Mouse (Mus musculus) kidney, adult 2 months (tissue): ENCODE measurements at regions not wholly inside any gene's neighbourhood (a gene's known extent, or its start where the extent isn't known, plus 50 kb on each side); places are given as distances from the start of the nearest gene placed in this dataset.
"Not testable (repeated sequence)": the region's sequence is repeated elsewhere in the genome, so short reads cannot be mapped to it uniquely, and the experiment has no call there.

Experiments used
- CTCF ChIP-seq: fragments of 200-500 bp; conservative IDR thresholded peaks from 2 replicates; pipeline ENCODE4 v1.5.1; 2011; ENCODE audit warnings: low read depth, mild to moderate bottlenecking, control low read depth, low read length, moderate library complexity, mixed read lengths; ENCODE audit not compliant: insufficient read depth, insufficient read length
- POLR2A ChIP-seq: fragments of 200-500 bp; IDR thresholded peaks from one replicate; pipeline ENCODE4 v1.6.1; 2011; ENCODE audit warnings: low read depth, low read length, control low read depth

DNA sequence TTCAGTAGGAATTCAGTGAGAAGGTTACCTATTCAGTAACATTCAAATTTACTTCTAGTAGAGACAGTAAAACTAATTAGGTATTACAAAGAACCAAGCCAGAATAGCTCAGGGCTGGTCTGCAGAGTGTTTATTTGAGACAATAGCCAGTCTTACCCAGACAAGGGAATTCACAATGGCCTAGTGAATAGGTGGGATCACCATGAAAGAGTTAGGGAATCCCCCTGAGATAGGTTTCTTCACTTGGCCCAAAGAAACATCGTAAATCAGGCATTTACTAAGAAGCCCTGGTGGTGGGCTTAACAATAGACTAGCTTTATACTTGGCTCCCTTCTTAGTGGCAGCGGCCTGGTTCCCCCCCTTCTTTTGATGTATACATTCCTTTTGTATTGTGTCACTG is 268.6 kb upstream of the Gje1 start:
- not testable (repeated sequence) for TF ChIP-seq CTCF, POLR2A
